Mouse (Mus musculus) embryonic facial prominence, embryonic 11.5 days (tissue): ENCODE measurements at regions not wholly inside any gene's neighbourhood (a gene's known extent, or its start where the extent isn't known, plus 50 kb on each side); places are given as distances from the start of the nearest gene placed in this dataset.
A peak's percentile ranks its signal among the peaks of the same experiment; 100 is the strongest.

Experiments
- ATAC-seq: fragments of 200-750 bp; cut with Nextera tagmentation; replicated peaks from 2 replicates; pipeline ENCODE4 v1.8.0; 2017; ENCODE audit warnings: low read depth; ENCODE audit not compliant: insufficient number of reproducible peaks, low FRiP score, low TSS enrichment
- DNase-seq: peaks from one replicate; pipeline ENCODE4 v3.0.0-alpha.2; 2015; ENCODE audit warnings: low spot score
- H3K27ac ChIP-seq: fragments of 300-500 bp; sonication (generic); replicated peaks from 2 replicates; pipeline ENCODE4 v1.5.1; 2014; ENCODE audit warnings: mild to moderate bottlenecking, low read depth, low read length, control low read depth
- H3K27me3 ChIP-seq: fragments of 300-500 bp; sonication (generic); 2 replicates; pipeline ENCODE4 v1.6.1; 2014; ENCODE audit warnings: mild to moderate bottlenecking, low read length, moderate library complexity, mixed read lengths; ENCODE audit not compliant: control insufficient read depth, insufficient read depth
- H3K36me3 ChIP-seq: fragments of 300-500 bp; sonication (generic); replicated peaks from 2 replicates; pipeline ENCODE4 v1.6.1; 2014; ENCODE audit warnings: low read depth, mild to moderate bottlenecking, low read length, moderate library complexity, mixed read lengths; ENCODE audit not compliant: control insufficient read depth, insufficient read depth
- H3K4me1 ChIP-seq: fragments of 300-500 bp; sonication (generic); 2 replicates; pipeline ENCODE4 v1.6.1; 2014; ENCODE audit warnings: low read length, mixed read lengths; ENCODE audit not compliant: control insufficient read depth, insufficient read depth
- H3K4me2 ChIP-seq: fragments of 300-500 bp; sonication (generic); 2 replicates; pipeline ENCODE4 v1.6.1; 2014; ENCODE audit warnings: low read depth, mild to moderate bottlenecking, control low read depth, low read length, moderate library complexity
- H3K4me3 ChIP-seq: fragments of 300-500 bp; sonication (generic); 2 replicates; pipeline ENCODE4 v1.5.1; 2014; ENCODE audit warnings: low read depth, low read length, control low read depth
- H3K9ac ChIP-seq: fragments of 300-500 bp; sonication (generic); replicated peaks from 2 replicates; pipeline ENCODE4 v1.6.1; 2014; ENCODE audit warnings: mild to moderate bottlenecking, control low read depth, low read length
- H3K9me3 ChIP-seq: fragments of 300-500 bp; sonication (generic); replicated peaks from 2 replicates; pipeline ENCODE4 v1.6.1; 2016; ENCODE audit warnings: mild to moderate bottlenecking, low read length, inconsistent platforms, mixed read lengths; ENCODE audit not compliant: control insufficient read depth
- WGBS: fragments of 180-500 bp; shearing (Covaris S2); extraction: QIAGEN DNeasy Blood & Tissue Kit; methylation state at CpG from one replicate; pipeline ENCODE4 v1.1.7; 2014; 5-methylcytosine and 5-hydroxymethylcytosine counted together

DNA sequence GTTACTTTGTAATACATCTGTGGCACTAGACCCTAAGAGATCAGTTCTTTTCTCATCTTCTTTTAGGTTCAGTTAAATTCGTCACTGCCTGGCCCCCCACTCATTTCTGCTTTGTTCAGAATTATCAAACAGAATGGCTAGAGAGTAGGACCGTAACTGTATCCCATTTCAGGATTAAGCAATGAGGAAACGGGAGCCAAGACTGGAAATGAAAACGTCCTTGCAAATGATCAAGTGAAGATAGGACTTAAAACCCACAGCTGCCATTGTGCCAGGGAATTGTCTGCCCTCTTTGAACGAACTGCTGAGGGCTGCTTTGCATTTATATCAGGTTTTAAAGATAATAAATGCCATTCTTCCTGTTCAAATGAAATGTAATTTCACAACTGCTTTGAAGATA is 133.7 kb upstream of the Peli2 start:
- Histone ChIP-seq H3K4me3 (no peak overlapping the region), H3K4me2 (no peak overlapping the region), H3K9me3 (no peaks in the 10 kb centered on the region), H3K4me1 (no peaks in the 10 kb centered on the region), H3K9ac (no peak overlapping the region), H3K27me3 (no peaks in the 10 kb centered on the region), H3K27ac (no peak overlapping the region), H3K36me3 (no peaks in the 10 kb centered on the region)
- ATAC-seq (no peak), DNase-seq (peak; percentile 29)
- 12% methylated on average over 5 of the region's 5 CpGs for WGBS

DNA sequence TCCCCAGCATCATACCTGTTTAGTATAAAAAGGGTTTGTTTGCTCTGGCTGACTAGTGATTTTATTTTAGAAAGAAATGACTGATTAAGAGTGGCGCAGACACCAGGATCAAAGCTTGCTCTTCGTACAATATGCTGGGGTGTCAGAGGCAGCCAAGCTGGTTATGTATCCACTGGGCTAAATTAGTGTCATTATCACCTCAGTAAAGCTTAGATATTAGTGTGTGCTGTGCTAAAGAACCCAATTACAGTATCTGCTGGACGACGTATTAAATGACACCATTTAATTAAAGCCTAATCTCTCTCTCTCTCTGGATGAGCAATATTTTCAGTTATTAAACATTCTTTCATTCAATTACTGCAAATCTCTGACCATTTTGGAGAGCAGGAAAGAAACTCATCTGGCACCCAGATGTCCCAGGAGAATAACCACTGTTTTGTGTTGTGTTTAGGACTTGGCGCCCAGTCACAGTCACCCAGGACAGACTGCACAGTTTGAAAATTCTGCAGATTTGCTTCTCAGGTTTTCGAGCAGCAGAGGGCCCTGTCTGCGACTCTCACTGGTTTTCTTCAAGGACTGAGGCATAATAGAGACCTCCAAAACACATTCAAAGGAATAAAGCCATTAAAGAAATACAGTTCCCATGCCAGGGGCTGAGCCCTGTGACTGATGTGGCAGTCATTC is 133.1 kb upstream of the Peli2 start:
- Histone ChIP-seq H3K9me3 (no peaks in the 10 kb centered on the region), H3K4me3 (no peak overlapping the region), H3K4me2 (no peak overlapping the region), H3K36me3 (no peaks in the 10 kb centered on the region), H3K9ac (no peak overlapping the region), H3K27me3 (no peaks in the 10 kb centered on the region), H3K27ac (no peak overlapping the region), H3K4me1 (no peaks in the 10 kb centered on the region)
- ATAC-seq (no peak), DNase-seq (peak; percentile 29)
- WGBS, result 48% methylated on average over 7 of the region's 7 CpGs

DNA sequence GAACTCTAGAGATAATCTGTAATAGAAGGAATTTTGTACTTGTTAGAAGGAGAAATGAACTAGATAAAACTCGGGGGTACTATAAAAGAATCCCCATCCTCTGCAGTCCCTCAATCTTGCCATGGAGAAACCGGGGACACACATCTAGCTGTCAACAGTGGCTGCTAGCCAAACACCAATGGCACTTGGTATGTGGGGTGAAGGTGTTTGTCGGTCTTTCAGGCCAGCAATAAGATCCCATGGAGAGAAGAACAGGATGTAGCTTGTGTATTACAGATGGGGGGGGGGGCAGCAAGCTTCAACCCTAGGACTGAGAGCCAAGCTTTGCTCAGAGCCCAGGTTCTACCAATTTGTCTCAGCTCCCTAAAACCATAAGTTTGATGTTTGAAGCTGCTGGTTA is 132.5 kb upstream of the Peli2 start:
- H3K9me3 ChIP-seq, result no peaks in the 10 kb centered on the region
- H3K27me3 ChIP-seq, result no peaks in the 10 kb centered on the region
- no peak overlapping the region for H3K9ac ChIP-seq
- no peak overlapping the region for H3K27ac ChIP-seq
- no peak for DNase-seq
- no peaks in the 10 kb centered on the region for H3K4me1 ChIP-seq
- H3K4me3 ChIP-seq, result no peak overlapping the region
- WGBS, result 75% methylated on average over 3 of the region's 3 CpGs
- H3K4me2 ChIP-seq, result no peak overlapping the region
- H3K36me3 ChIP-seq, result no peaks in the 10 kb centered on the region
- ATAC-seq, result no peak

DNA sequence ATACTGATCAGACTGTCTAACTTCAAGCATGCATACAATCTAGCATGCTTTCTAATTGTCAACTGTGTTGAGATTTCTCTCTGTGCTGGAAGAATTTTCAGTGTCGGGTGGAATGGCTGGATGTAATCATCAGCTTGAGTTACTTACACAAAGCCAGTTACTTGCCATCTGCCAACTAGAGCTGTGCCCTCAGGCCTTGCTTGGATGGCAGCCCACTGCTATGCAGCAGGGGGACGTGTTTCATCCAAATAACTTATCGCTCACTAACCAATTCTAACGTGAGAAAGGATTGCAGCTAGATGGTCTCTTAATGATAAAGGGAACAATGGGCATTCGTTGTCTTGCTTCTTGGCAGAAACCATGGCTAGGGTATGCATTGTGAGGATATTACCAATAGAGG is 131.3 kb upstream of the Peli2 start:
- no peaks in the 10 kb centered on the region for H3K27me3 ChIP-seq
- H3K4me2 ChIP-seq, result no peak overlapping the region
- 52% methylated on average over 5 of the region's 5 CpGs for WGBS
- DNase-seq, result no peak
- H3K27ac ChIP-seq, result no peak overlapping the region
- H3K9me3 ChIP-seq, result no peaks in the 10 kb centered on the region
- no peak overlapping the region for H3K9ac ChIP-seq
- H3K4me1 ChIP-seq, result no peaks in the 10 kb centered on the region
- ATAC-seq, result no peak
- H3K36me3 ChIP-seq, result no peaks in the 10 kb centered on the region
- H3K4me3 ChIP-seq, result no peak overlapping the region

DNA sequence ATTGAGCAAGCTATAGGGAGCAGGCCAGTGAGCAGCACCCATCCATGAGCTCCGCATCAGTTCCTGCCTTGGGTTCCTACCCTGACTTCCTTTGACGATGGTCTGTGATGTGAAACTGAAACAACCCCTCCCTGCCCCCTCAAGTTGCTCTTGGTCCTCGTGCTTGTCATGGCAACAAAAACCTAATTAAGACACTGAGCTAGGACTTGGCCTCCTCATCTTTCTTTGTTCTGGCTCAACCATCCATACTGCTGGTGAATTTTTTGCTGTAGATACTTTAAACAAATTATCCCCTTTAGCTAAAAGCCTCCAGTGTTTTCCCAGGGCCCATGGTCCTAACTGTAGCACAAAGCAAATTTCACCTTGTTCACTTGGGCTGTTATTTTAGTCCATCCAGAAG is 129.9 kb upstream of the Peli2 start:
- DNase-seq, result no peak

DNA sequence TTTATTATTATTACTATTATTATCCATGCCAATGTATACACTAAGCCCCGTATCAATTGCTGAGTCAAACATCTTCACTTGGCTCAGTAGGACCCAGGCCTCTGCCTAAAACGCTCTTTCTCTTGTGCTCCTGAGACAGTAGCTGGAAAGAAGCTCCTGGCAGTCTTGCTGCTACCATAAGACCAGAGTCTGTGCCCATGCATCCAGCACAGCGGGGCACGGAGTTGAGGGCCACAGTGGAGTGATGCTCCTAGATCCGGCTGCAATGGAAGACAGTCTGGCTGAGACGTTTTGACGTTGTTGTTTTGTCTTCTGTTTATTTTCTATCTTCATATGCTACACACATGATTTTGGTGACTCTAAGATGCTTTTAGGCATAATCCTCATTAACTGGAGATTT is 129.1 kb upstream of the Peli2 start:
- no peak for ATAC-seq
- Histone ChIP-seq H3K36me3 (no peaks in the 10 kb centered on the region), H3K4me2 (no peak overlapping the region), H3K9ac (no peak overlapping the region), H3K4me3 (no peak overlapping the region), H3K9me3 (no peaks in the 10 kb centered on the region), H3K27me3 (no peaks in the 10 kb centered on the region), H3K27ac (no peak overlapping the region), H3K4me1 (no peaks in the 10 kb centered on the region)
- no peak for DNase-seq
- 92% methylated on average over 7 of the region's 7 CpGs for WGBS

More for the DNA sequence above, 129.9 kb upstream of the Peli2 start:
- 63% methylated on average over 3 of the region's 3 CpGs for WGBS
- no peak for ATAC-seq
- Histone ChIP-seq H3K9me3 (no peaks in the 10 kb centered on the region), H3K36me3 (no peaks in the 10 kb centered on the region), H3K4me2 (no peak overlapping the region), H3K4me1 (no peaks in the 10 kb centered on the region), H3K9ac (no peak overlapping the region), H3K27me3 (no peaks in the 10 kb centered on the region), H3K4me3 (no peak overlapping the region), H3K27ac (no peak overlapping the region)

DNA sequence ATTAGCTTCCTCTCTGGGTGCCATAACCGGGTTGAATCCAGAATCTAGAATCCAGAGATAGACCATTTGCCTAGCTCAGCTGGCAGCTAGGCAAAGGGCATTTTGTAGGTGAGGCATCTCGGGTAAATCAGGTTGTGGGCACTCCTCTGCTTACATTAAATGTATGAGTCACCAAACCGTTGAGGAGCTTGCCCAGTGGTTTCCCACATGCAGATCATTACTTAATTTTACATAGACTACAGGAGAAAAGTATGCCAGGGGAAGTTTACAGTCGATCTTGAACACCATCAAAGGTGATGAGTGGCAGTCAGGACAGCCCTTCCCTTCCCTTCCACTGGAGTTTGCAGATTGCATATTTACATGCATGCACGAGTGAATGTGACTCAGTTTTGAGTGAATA is 128.5 kb upstream of the Peli2 start:
- H3K9ac ChIP-seq, result no peak overlapping the region
- no peaks in the 10 kb centered on the region for H3K4me1 ChIP-seq
- no peak overlapping the region for H3K4me3 ChIP-seq
- H3K9me3 ChIP-seq, result no peaks in the 10 kb centered on the region
- H3K4me2 ChIP-seq, result no peak overlapping the region
- no peaks in the 10 kb centered on the region for H3K27me3 ChIP-seq
- no peaks in the 10 kb centered on the region for H3K36me3 ChIP-seq
- H3K27ac ChIP-seq, result no peak overlapping the region
- WGBS, result 80% methylated on average over 5 of the region's 5 CpGs
- DNase-seq (no peak), ATAC-seq (no peak)

DNA sequence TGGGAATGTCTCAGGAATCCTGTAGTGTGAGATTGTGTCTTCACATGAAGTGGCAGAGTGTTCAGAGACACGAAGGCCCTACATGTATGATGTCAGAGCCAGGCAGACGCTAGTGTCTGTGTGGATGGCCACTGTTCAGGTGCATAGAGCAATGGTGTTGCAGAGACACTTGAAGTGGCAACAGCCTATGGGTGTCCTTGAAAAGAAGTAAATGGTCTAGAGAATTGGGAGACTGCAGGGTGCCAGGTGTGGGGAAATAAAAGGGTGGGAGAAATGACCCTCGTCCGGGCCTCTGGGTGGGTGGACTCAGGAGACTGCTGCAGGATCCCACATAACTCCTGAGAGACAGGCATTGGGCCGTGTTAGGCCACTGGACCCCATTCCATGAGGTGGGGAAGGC is 127.8 kb upstream of the Peli2 start:
- Histone ChIP-seq H3K27ac (no peak overlapping the region), H3K27me3 (no peaks in the 10 kb centered on the region), H3K4me3 (no peak overlapping the region), H3K4me2 (no peak overlapping the region), H3K36me3 (no peaks in the 10 kb centered on the region), H3K9ac (no peak overlapping the region), H3K9me3 (no peaks in the 10 kb centered on the region), H3K4me1 (no peaks in the 10 kb centered on the region)
- no peak for DNase-seq
- ATAC-seq, result no peak
- 94% methylated on average over 5 of the region's 5 CpGs for WGBS
